Mouse (Mus musculus) adrenal gland, adult 8-10 months (tissue): ENCODE measurements around the gene Ccdc126. TPM values are rescaled to one million over a fixed set of nuclear protein-coding genes. Genes with fewer than 3 reads are reported as not detected.

Experiments used
- DNase-seq: peaks from one replicate; pipeline ENCODE4 v3.0.0; 2022
- total RNA-seq, 4 experiments: library from RNA; stranded (reverse); gene quantifications; 2 replicates each; pipeline ENCODE4 v1.2.4; 2022

Ccdc126 gene
- total RNA-seq, 4 experiments from 2014 or later = 15.8 to 21.2 (median 18.8) TPM

DNA sequence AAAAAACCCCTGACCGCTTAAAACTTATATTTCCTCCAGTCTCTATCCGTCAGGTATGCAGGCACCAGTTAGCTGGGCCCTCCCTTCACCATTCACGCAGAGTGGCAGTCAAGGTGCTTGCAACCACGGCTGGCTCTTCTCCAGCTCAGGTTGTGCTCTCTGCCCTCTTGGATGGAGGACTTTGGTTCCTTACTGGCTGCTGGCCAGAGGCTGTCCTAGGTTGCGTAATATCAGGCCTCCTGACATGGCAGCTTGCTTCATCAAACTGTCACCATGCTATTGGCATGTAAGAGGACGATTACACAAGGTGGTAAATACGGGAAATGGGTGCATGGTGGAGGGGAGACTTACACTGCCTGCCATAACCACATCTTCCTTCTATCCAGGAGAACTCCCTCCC is 30.8 kb downstream of the Ccdc126 start:
- DNase-seq = no peak

DNA sequence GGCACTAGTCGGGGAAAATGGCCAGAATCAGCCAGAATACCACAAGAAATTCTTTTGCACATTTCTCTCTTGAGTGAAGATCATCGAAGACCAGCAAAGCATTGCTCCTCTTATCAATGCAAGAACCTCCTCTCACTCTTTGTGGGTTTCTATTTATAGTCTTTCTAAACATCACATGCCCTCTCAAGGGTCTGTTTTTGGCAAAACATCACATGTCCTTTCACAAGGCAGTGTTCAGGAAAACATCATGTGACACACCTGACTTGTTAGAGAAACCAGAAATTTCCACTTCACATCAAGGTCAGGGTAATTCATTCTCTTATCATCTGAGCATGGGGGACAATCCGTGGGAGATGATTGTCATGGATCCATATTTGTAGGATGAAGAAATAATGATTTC is 35.5 kb downstream of the Ccdc126 start:
- DNase-seq = no peak

DNA sequence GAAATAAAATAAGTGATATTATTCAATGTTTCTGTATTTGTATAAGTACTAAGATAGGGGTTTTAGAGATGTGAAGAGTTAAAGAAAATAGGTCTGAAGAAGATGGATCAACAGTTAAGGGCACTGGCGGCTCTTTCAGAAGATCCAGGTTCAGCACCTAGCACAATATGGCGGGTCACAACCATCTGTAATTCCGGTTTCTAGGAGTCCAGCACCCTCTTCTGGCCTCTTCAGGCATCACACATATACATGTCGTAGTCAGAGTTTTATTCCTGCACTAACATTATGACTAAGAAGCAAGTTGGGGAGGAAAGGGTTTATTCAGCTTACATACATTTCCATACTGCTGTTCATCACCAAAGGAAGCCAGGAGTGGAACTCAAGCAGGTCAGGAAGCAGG is 36.1 kb downstream of the Ccdc126 start:
- DNase-seq = no peak

DNA sequence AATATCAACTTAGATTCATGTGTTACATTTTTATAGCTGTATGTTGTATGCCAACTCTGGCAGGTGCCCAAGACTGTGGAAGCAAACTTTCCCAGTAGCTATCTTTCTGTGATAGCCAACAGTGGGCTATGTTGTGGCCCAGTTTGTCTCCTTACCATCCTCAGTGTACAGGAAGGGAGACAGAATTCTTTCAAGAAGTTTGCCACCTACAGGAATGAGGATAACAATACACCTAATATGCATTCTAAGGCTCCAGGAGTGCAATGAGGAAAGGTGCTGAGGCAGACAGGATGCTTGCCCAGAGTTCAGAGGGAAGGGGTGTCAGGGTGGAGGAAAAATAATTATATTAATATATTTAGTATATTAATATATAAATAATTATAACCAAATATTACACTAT is 41.3 kb downstream of the Ccdc126 start:
- DNase-seq = no peak

DNA sequence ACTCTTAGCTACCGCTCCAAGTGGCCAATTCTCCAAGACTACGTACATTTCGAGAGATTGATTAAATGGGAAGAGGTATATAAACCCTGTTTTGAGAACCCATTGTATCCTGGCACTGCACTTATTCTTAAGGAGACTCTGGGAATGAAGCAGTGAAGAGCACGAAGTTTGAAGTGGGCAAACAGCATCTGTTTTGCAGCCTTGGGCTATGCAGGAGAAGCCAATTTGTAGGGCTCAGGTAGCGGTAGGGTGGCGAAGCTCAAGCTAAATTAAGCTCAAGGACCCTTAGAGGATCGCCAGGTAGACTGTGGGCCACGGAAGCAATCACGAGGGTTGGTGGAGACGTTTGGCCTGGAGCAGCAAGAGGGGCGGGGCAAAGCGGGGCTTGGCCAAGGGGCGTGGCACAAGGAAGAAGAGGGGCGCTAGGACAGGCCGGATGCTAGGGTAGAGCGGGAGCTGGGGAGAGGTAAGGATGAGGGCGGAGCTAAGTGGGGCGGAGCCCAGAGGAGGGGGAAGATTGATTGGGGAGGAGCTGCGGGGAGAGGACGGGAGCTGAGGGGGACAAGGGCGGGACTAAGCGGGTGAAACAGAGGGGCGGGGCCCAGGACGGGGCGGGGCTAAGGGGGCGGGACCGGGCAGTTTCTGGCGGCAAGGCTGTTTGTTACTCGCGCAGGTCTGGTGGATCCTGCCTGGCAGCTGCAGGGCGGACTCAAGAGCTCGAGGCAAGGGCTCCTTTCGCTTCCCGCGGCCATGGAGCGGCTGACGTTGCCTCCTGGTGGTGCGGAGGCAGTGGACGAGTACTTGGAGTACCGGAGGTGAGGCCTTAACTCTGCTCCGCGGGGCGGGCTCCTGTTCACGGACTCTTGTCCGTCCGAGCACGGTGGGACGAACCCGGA is 48.3 kb downstream of the Ccdc126 start, which contains the start of gene Fam221a:
Gene Fam221a, plus strand, starts transcription at position 581 of the 896 bp plus-strand sequence.
- DNase-seq = peak; percentile 87

DNA sequence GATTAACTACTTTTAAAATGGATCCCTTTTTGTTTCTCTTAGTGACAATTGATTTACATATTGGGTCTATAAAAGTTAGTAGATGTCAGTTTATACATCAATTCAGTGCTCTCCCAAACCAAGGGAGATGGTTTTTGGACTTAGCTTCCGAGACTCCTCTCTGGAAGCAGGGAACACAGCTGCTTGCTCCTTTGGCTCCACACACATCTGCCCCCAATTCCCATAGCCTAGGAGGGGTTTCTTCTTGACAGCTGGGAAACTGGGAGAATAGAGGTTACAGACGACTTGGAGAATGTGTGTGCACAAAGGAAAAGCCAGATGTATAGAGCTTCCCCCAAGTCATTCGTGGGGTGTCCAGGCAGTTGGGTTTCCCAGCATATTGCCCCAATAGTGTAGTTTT is 49.1 kb downstream of the Ccdc126 start:
- no peak for DNase-seq

DNA sequence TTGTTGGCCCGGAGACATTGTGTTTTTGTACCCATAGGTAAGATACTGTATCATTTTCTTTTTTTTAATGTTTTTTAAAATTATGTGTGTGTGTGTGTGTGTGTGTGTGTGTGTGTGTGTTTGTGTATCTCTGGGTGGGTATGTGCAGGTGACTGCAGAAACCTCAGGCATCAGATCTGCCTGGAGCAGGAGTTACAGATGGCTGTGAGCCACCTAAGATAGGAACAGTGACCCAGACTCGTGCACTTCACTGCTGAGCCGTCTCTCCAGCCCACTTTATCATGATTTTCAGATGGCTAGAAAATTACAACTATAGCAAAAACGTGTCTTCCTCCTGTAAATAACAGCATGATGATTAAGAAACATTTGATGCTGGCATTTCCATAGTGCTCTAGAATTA is 53.6 kb downstream of the Ccdc126 start:
- DNase-seq = no peak

DNA sequence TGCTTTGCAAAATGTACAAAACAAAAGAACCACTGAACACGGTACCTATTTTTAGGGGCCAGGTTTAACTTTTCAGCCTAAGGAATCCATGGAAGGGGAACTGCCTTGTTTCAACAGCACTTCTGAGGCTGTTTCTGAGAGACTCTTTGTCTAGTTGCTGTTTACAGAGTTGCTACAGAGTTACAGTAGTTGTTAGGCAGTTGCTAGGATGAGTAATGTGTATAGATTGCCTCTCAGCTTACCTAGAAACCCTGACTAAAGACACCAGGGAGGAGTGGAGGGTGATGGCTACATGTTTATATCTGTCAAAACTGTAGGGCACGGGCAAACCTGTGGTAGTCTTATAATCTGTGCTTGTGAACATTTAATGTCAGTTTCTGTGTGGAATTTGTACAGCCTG is 54.9 kb downstream of the Ccdc126 start:
- DNase-seq = no peak

DNA sequence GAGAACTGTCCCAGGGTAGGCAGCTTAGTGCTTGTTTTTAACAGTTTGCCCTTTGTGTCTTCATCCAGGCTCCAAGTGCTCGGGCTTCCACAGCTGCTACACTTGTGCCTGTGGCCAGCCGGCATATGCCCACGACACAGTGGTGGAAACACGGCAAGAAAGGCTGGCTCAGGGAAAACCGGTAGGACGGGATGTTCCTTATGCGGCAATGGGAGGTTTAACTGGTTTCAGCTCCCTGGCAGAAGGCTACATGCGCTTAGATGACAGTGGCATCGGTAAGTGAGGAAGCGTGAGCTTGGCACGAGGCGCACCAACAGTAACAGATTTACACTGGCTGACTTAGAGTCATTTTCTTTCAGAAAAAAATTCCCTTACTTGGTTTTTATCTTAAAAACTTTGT is 59.3 kb downstream of the Ccdc126 start:
- DNase-seq = no peak

Other genes starting within 250 kb of the Ccdc126 start
- gene Malsu1, start 245.5 kb upstream of the Ccdc126 start, total RNA-seq = 10 to 100 TPM; 34.6 to 53.2 (median 41.2) TPM
- gene Igf2bp3, start 104.3 kb upstream of the Ccdc126 start, total RNA-seq = under 1 TPM in 2 of 4 experiments, not detected in 2; 0.05 to 0.12 TPM
- gene Tra2a, start 55.2 kb upstream of the Ccdc126 start, total RNA-seq = 10 to 100 TPM; 55.9 to 86.1 (median 66.6) TPM
- gene Fam221a, start 48.5 kb downstream of the Ccdc126 start, total RNA-seq = 1 to 10 TPM; 1.4 to 3.5 (median 2.4) TPM
- under 1 TPM; 0.18 to 0.54 (median 0.27) TPM for gene Stk31, start 76.3 kb downstream of the Ccdc126 start, total RNA-seq